Mouse (Mus musculus): ENCODE data around the gene Rnf149. TPM values are rescaled to one million over a fixed set of nuclear protein-coding genes. Genes with fewer than 3 reads are reported as not detected.

The Rnf149 gene
- polyA plus RNA-seq, 1 experiment from 2014 or later: 25.2 TPM

GRCm38 (mm10) chr1:39526371-39527167 lies 50.6 kb downstream of the Rnf149 start:
- no peak overlapping the region for H3K4me2 ChIP-seq (ENCODE audit: low read depth, low read length)
- ATAC-seq (replicated peaks; ENCODE audit: insufficient number of reproducible peaks, low FRiP score, low TSS enrichment, low read depth) (no peak), DNase-seq (ENCODE audit: low spot score) (no peak)
- H3K9me3 ChIP-seq (replicated peaks; ENCODE audit: control insufficient read depth, low read length): no peaks in the 10 kb centered on the region
- no peaks in the 10 kb centered on the region for H3K4me1 ChIP-seq (ENCODE audit: control insufficient read depth, insufficient read depth, low read length)
- no peaks in the 10 kb centered on the region for H3K36me3 ChIP-seq (replicated peaks; ENCODE audit: control insufficient read depth, insufficient read depth, low read depth, low read length)
- WGBS: 83% methylated on average over 9 of the region's 9 CpGs
- no peak overlapping the region for H3K4me3 ChIP-seq (ENCODE audit: low read depth, low read length)
- H3K27ac ChIP-seq (replicated peaks; ENCODE audit: low read depth, low read length): no peak overlapping the region
- no peaks in the 10 kb centered on the region for H3K27me3 ChIP-seq (ENCODE audit: control insufficient read depth, insufficient read depth, low read length)
- no peak overlapping the region for H3K9ac ChIP-seq (replicated peaks; ENCODE audit: low read length)

GRCm38 (mm10) chr1:39525763-39526162 lies 51.4 kb downstream of the Rnf149 start:
- H3K36me3 ChIP-seq (replicated peaks; ENCODE audit: control insufficient read depth, insufficient read depth, low read depth, low read length): no peaks in the 10 kb centered on the region
- no peak overlapping the region for H3K4me2 ChIP-seq (ENCODE audit: low read depth, low read length)
- no peak for DNase-seq (ENCODE audit: low spot score)
- no peak for ATAC-seq (replicated peaks; ENCODE audit: insufficient number of reproducible peaks, low FRiP score, low TSS enrichment, low read depth)
- H3K27ac ChIP-seq (replicated peaks; ENCODE audit: low read depth, low read length): no peak overlapping the region
- no peaks in the 10 kb centered on the region for H3K4me1 ChIP-seq (ENCODE audit: control insufficient read depth, insufficient read depth, low read length)
- no peaks in the 10 kb centered on the region for H3K27me3 ChIP-seq (ENCODE audit: control insufficient read depth, insufficient read depth, low read length)
- WGBS: 72% methylated on average over 7 of the region's 7 CpGs
- H3K9ac ChIP-seq (replicated peaks; ENCODE audit: low read length): no peak overlapping the region
- no peak overlapping the region for H3K4me3 ChIP-seq (ENCODE audit: low read depth, low read length)
- H3K9me3 ChIP-seq (replicated peaks; ENCODE audit: control insufficient read depth, low read length): no peaks in the 10 kb centered on the region

GRCm38 (mm10) chr1:39522519-39522918 lies 54.7 kb downstream of the Rnf149 start:
- Histone ChIP-seq H3K27ac (replicated peaks; ENCODE audit: low read depth, low read length) (no peak overlapping the region), H3K4me2 (ENCODE audit: low read depth, low read length) (no peak overlapping the region), H3K4me1 (ENCODE audit: control insufficient read depth, insufficient read depth, low read length) (no peaks in the 10 kb centered on the region), H3K4me3 (ENCODE audit: low read depth, low read length) (no peak overlapping the region), H3K36me3 (replicated peaks; ENCODE audit: control insufficient read depth, insufficient read depth, low read depth, low read length) (no peaks in the 10 kb centered on the region), H3K27me3 (ENCODE audit: control insufficient read depth, insufficient read depth, low read length) (no peaks in the 10 kb centered on the region), H3K9ac (replicated peaks; ENCODE audit: low read length) (no peak overlapping the region), H3K9me3 (replicated peaks; ENCODE audit: control insufficient read depth, low read length) (no peaks in the 10 kb centered on the region)
- 28% methylated on average over 5 of the region's 5 CpGs for WGBS
- peak; percentile 70 for DNase-seq (ENCODE audit: low spot score)
- ATAC-seq (replicated peaks; ENCODE audit: insufficient number of reproducible peaks, low FRiP score, low TSS enrichment, low read depth): no peak

GRCm38 (mm10) chr1:39521326-39521725 lies 55.9 kb downstream of the Rnf149 start:
- WGBS: 89% methylated on average over 7 of the region's 7 CpGs
- H3K4me2 ChIP-seq (ENCODE audit: low read depth, low read length): no peak overlapping the region
- no peak for ATAC-seq (replicated peaks; ENCODE audit: insufficient number of reproducible peaks, low FRiP score, low TSS enrichment, low read depth)
- no peak overlapping the region for H3K27ac ChIP-seq (replicated peaks; ENCODE audit: low read depth, low read length)
- no peaks in the 10 kb centered on the region for H3K36me3 ChIP-seq (replicated peaks; ENCODE audit: control insufficient read depth, insufficient read depth, low read depth, low read length)
- no peaks in the 10 kb centered on the region for H3K9me3 ChIP-seq (replicated peaks; ENCODE audit: control insufficient read depth, low read length)
- DNase-seq (ENCODE audit: low spot score): no peak
- no peak overlapping the region for H3K4me3 ChIP-seq (ENCODE audit: low read depth, low read length)
- no peak overlapping the region for H3K9ac ChIP-seq (replicated peaks; ENCODE audit: low read length)
- H3K27me3 ChIP-seq (ENCODE audit: control insufficient read depth, insufficient read depth, low read length): no peaks in the 10 kb centered on the region
- H3K4me1 ChIP-seq (ENCODE audit: control insufficient read depth, insufficient read depth, low read length): no peaks in the 10 kb centered on the region

- Histone ChIP-seq H3K4me2 (ENCODE audit: low read depth, low read length) (no peak overlapping the region), H3K36me3 (replicated peaks; ENCODE audit: control insufficient read depth, insufficient read depth, low read depth, low read length) (no peaks in the 10 kb centered on the region), H3K9ac (replicated peaks; ENCODE audit: low read length) (no peak overlapping the region), H3K4me3 (ENCODE audit: low read depth, low read length) (no peak overlapping the region), H3K27ac (replicated peaks; ENCODE audit: low read depth, low read length) (no peak overlapping the region), H3K27me3 (ENCODE audit: control insufficient read depth, insufficient read depth, low read length) (no peaks in the 10 kb centered on the region), H3K4me1 (ENCODE audit: control insufficient read depth, insufficient read depth, low read length) (no peaks in the 10 kb centered on the region), H3K9me3 (replicated peaks; ENCODE audit: control insufficient read depth, low read length) (no peaks in the 10 kb centered on the region)
- DNase-seq (ENCODE audit: low spot score) (no peak), ATAC-seq (replicated peaks; ENCODE audit: insufficient number of reproducible peaks, low FRiP score, low TSS enrichment, low read depth) (no peak)
- WGBS: 82% methylated on average over 10 of the region's 10 CpGs
These were observed 61.8 kb downstream of the Rnf149 start for GRCm38 (mm10) chr1:39515303-39515991.

- no peak overlapping the region for H3K4me2 ChIP-seq (ENCODE audit: low read depth, low read length)
- H3K27me3 ChIP-seq (ENCODE audit: control insufficient read depth, insufficient read depth, low read length): no peaks in the 10 kb centered on the region
- H3K36me3 ChIP-seq (replicated peaks; ENCODE audit: control insufficient read depth, insufficient read depth, low read depth, low read length): no peaks in the 10 kb centered on the region
- no peak overlapping the region for H3K4me3 ChIP-seq (ENCODE audit: low read depth, low read length)
- no peak overlapping the region for H3K27ac ChIP-seq (replicated peaks; ENCODE audit: low read depth, low read length)
- no peaks in the 10 kb centered on the region for H3K4me1 ChIP-seq (ENCODE audit: control insufficient read depth, insufficient read depth, low read length)
- DNase-seq (ENCODE audit: low spot score) (no peak), ATAC-seq (replicated peaks; ENCODE audit: insufficient number of reproducible peaks, low FRiP score, low TSS enrichment, low read depth) (no peak)
- no peaks in the 10 kb centered on the region for H3K9me3 ChIP-seq (replicated peaks; ENCODE audit: control insufficient read depth, low read length)
- WGBS: 82% methylated on average over 1 of the region's 1 CpGs
- H3K9ac ChIP-seq (replicated peaks; ENCODE audit: low read length): no peak overlapping the region
These were observed 65.0 kb downstream of the Rnf149 start for GRCm38 (mm10) chr1:39512183-39512582.

- Histone ChIP-seq H3K9ac (replicated peaks; ENCODE audit: low read length) (no peak overlapping the region), H3K4me1 (ENCODE audit: control insufficient read depth, insufficient read depth, low read length) (no peaks in the 10 kb centered on the region), H3K4me2 (ENCODE audit: low read depth, low read length) (no peak overlapping the region), H3K9me3 (replicated peaks; ENCODE audit: control insufficient read depth, low read length) (no peaks in the 10 kb centered on the region), H3K27ac (replicated peaks; ENCODE audit: low read depth, low read length) (no peak overlapping the region), H3K36me3 (replicated peaks; ENCODE audit: control insufficient read depth, insufficient read depth, low read depth, low read length) (no peaks in the 10 kb centered on the region), H3K4me3 (ENCODE audit: low read depth, low read length) (no peak overlapping the region), H3K27me3 (ENCODE audit: control insufficient read depth, insufficient read depth, low read length) (no peaks in the 10 kb centered on the region)
- ATAC-seq (replicated peaks; ENCODE audit: insufficient number of reproducible peaks, low FRiP score, low TSS enrichment, low read depth) (no peak), DNase-seq (ENCODE audit: low spot score) (no peak)
- WGBS: 74% methylated on average over 8 of the region's 8 CpGs
These were observed 65.4 kb downstream of the Rnf149 start for GRCm38 (mm10) chr1:39511775-39512174.

GRCm38 (mm10) chr1:39505600-39505999 lies 71.6 kb downstream of the Rnf149 start:
- 66% methylated on average over 9 of the region's 9 CpGs for WGBS
- no peaks in the 10 kb centered on the region for H3K27me3 ChIP-seq (ENCODE audit: control insufficient read depth, insufficient read depth, low read length)
- no peak overlapping the region for H3K9ac ChIP-seq (replicated peaks; ENCODE audit: low read length)
- no peak for ATAC-seq (replicated peaks; ENCODE audit: insufficient number of reproducible peaks, low FRiP score, low TSS enrichment, low read depth)
- DNase-seq (ENCODE audit: low spot score): no peak
- H3K4me3 ChIP-seq (ENCODE audit: low read depth, low read length): no peak overlapping the region
- H3K4me1 ChIP-seq (ENCODE audit: control insufficient read depth, insufficient read depth, low read length): no peaks in the 10 kb centered on the region
- no peak overlapping the region for H3K27ac ChIP-seq (replicated peaks; ENCODE audit: low read depth, low read length)
- H3K4me2 ChIP-seq (ENCODE audit: low read depth, low read length): no peak overlapping the region
- no peaks in the 10 kb centered on the region for H3K36me3 ChIP-seq (replicated peaks; ENCODE audit: control insufficient read depth, insufficient read depth, low read depth, low read length)
- H3K9me3 ChIP-seq (replicated peaks; ENCODE audit: control insufficient read depth, low read length): no peaks in the 10 kb centered on the region

All from embryonic facial prominence, embryonic 11.5 days (tissue).